Mouse (Mus musculus) E14TG2a.4 (cell line): ENCODE measurements at regions not wholly inside any gene's neighbourhood (a gene's known extent, or its start where the extent isn't known, plus 50 kb on each side); places are given as distances from the start of the nearest gene placed in this dataset.

ENCODE experiments used
- CTCF ChIP-seq: conservative IDR thresholded peaks from 2 replicates; pipeline ENCODE4 v1.5.1; 2014; ENCODE audit warnings: low read length
- POU5F1 ChIP-seq: IDR thresholded peaks from 2 replicates; pipeline ENCODE4 v1.6.1; 2014; ENCODE audit warnings: low read length, borderline replicate concordance

DNA sequence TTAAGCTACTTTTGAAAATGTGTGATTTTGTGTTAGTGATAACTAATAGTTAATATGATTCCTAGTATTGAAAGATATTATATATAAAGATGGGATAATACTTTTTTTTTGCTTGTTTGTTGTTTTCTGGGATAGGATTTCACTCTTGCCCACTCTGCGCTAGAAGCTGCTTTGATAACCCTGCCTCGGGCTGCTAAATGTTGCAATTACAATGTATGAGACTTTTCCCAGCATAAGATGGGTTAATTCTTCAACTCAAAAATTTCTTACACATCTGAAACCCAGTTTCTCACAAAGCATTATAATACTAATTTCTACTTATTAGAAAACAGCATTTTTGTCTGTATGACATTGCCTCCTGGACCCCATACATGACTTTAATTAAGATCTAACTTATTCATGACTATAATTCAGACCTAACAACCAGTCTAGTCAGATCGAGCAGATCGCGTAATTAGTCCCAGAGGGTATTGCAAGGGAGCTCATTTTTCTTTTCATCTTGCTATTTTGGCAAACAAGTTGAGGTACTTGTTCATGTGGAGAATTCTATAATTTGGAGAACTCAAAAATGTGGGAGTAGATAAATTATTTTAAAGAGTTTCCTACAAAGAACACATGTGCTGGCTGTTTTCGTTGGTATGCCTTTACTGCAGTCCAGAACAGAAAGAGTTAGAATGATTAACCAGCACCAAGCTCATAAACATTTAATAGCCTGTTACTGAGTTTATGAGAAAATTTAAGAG lies 155.2 kb downstream of the Zpld1 start:
- TF ChIP-seq CTCF (no peak), POU5F1 (no peak)
